Mouse (Mus musculus): ENCODE measurements at regions not wholly inside any gene's neighbourhood (a gene's known extent, or its start where the extent isn't known, plus 50 kb on each side); places are given as distances from the start of the nearest gene placed in this dataset.
"Not testable (repeated sequence)": the region's sequence is repeated elsewhere in the genome, so short reads cannot be mapped to it uniquely, and the experiment has no call there.

GRCm38 (mm10) chrX:135112109-135112508 lies 65.3 kb downstream of the Gm15023 start:
- 37% methylated on average over 6 of the region's 7 CpGs for WGBS
- H3K4me1 ChIP-seq (ENCODE audit: insufficient read depth); H3K27me3 ChIP-seq (ENCODE audit: insufficient read depth, low read length); H3K4me2 ChIP-seq (ENCODE audit: low read depth); H3K27ac ChIP-seq (ENCODE audit: low read depth, low read length); DNase-seq; H3K36me3 ChIP-seq (ENCODE audit: insufficient read depth); ATAC-seq; H3K9me3 ChIP-seq (ENCODE audit: low read length); H3K4me3 ChIP-seq (ENCODE audit: low read depth, low read length); H3K9ac ChIP-seq: not testable (repeated sequence)
- peak; percentile 27 for TF ChIP-seq CTCF (IDR thresholded peaks at IDR 0.05; ENCODE audit: low read depth)

GRCm38 (mm10) chrX:135110866-135111265 lies 66.6 kb downstream of the Gm15023 start:
- WGBS: 27% methylated on average over 4 of the region's 4 CpGs
- peak; percentile 70 for TF ChIP-seq CTCF (IDR thresholded peaks at IDR 0.05; ENCODE audit: low read depth)
- not testable (repeated sequence) for ATAC-seq; H3K4me2 ChIP-seq (ENCODE audit: low read depth); H3K4me1 ChIP-seq (ENCODE audit: insufficient read depth); H3K27me3 ChIP-seq (ENCODE audit: insufficient read depth, low read length); H3K9me3 ChIP-seq (ENCODE audit: low read length); H3K27ac ChIP-seq (ENCODE audit: low read depth, low read length); H3K36me3 ChIP-seq (ENCODE audit: insufficient read depth); H3K9ac ChIP-seq; H3K4me3 ChIP-seq (ENCODE audit: low read depth, low read length)
- DNase-seq: peak; percentile 71

GRCm38 (mm10) chrX:135101594-135101993 lies 75.8 kb downstream of the Gm15023 start:
- DNase-seq: peak; percentile 44
- no peak overlapping the region for H3K4me3 ChIP-seq (ENCODE audit: low read depth, low read length)
- H3K27ac ChIP-seq (ENCODE audit: low read depth, low read length): no peak overlapping the region
- no peaks in the 10 kb centered on the region for H3K36me3 ChIP-seq (ENCODE audit: insufficient read depth)
- H3K27me3 ChIP-seq (ENCODE audit: insufficient read depth, low read length): no peaks in the 10 kb centered on the region
- WGBS: 31% methylated on average over 3 of the region's 3 CpGs
- H3K9ac ChIP-seq: no peak overlapping the region
- no peak for TF ChIP-seq CTCF (IDR thresholded peaks at IDR 0.05; ENCODE audit: low read depth)
- H3K4me1 ChIP-seq (ENCODE audit: insufficient read depth): no peaks in the 10 kb centered on the region
- no peaks in the 10 kb centered on the region for H3K9me3 ChIP-seq (ENCODE audit: low read length)
- ATAC-seq: peak; percentile 77
- H3K4me2 ChIP-seq (ENCODE audit: low read depth): no peak overlapping the region

- Histone ChIP-seq H3K4me3 (ENCODE audit: low read depth, low read length) (no peak overlapping the region), H3K36me3 (ENCODE audit: insufficient read depth) (no peaks in the 10 kb centered on the region), H3K9me3 (ENCODE audit: low read length) (no peaks in the 10 kb centered on the region), H3K4me2 (ENCODE audit: low read depth) (no peak overlapping the region), H3K27me3 (ENCODE audit: insufficient read depth, low read length) (no peaks in the 10 kb centered on the region), H3K27ac (ENCODE audit: low read depth, low read length) (no peak overlapping the region), H3K9ac (no peak overlapping the region), H3K4me1 (ENCODE audit: insufficient read depth) (no peaks in the 10 kb centered on the region)
- no peak for TF ChIP-seq CTCF (IDR thresholded peaks at IDR 0.05; ENCODE audit: low read depth)
- ATAC-seq: no peak
- DNase-seq: no peak
Measured at GRCm38 (mm10) chrX:135098101-135098500, 79.3 kb downstream of the Gm15023 start.

- Histone ChIP-seq H3K4me1 (ENCODE audit: insufficient read depth) (no peaks in the 10 kb centered on the region), H3K4me3 (ENCODE audit: low read depth, low read length) (no peak overlapping the region), H3K27me3 (ENCODE audit: insufficient read depth, low read length) (no peaks in the 10 kb centered on the region), H3K4me2 (ENCODE audit: low read depth) (no peak overlapping the region), H3K9ac (no peak overlapping the region), H3K9me3 (ENCODE audit: low read length) (no peaks in the 10 kb centered on the region), H3K36me3 (ENCODE audit: insufficient read depth) (no peaks in the 10 kb centered on the region), H3K27ac (ENCODE audit: low read depth, low read length) (no peak overlapping the region)
- 65% methylated on average over 3 of the region's 3 CpGs for WGBS
- DNase-seq (no peak), ATAC-seq (no peak)
- no peak for TF ChIP-seq CTCF (IDR thresholded peaks at IDR 0.05; ENCODE audit: low read depth)
Measured at GRCm38 (mm10) chrX:135096206-135096605, 81.2 kb downstream of the Gm15023 start.

- ATAC-seq: peak; percentile 78
- not testable (repeated sequence) for H3K4me1 ChIP-seq (ENCODE audit: insufficient read depth); H3K4me3 ChIP-seq (ENCODE audit: low read depth, low read length)
Measured at GRCm38 (mm10) chrX:135091074-135091473, 82.1 kb upstream of the Zmat1 start.

GRCm38 (mm10) chrX:135087068-135087579 lies 78.1 kb upstream of the Zmat1 start:
- not testable (repeated sequence) for H3K9me3 ChIP-seq (ENCODE audit: low read length); H3K36me3 ChIP-seq (ENCODE audit: insufficient read depth); H3K9ac ChIP-seq; DNase-seq; H3K4me1 ChIP-seq (ENCODE audit: insufficient read depth); H3K4me3 ChIP-seq (ENCODE audit: low read depth, low read length); H3K4me2 ChIP-seq (ENCODE audit: low read depth); ATAC-seq; H3K27ac ChIP-seq (ENCODE audit: low read depth, low read length); H3K27me3 ChIP-seq (ENCODE audit: insufficient read depth, low read length)
- 36% methylated on average over 7 of the region's 7 CpGs for WGBS

More at GRCm38 (mm10) chrX:135091074-135091473, 82.1 kb upstream of the Zmat1 start:
- H3K27me3 ChIP-seq (ENCODE audit: insufficient read depth, low read length); H3K9ac ChIP-seq; H3K36me3 ChIP-seq (ENCODE audit: insufficient read depth); H3K27ac ChIP-seq (ENCODE audit: low read depth, low read length); H3K4me2 ChIP-seq (ENCODE audit: low read depth); H3K9me3 ChIP-seq (ENCODE audit: low read length): not testable (repeated sequence)
- peak; percentile 76 for TF ChIP-seq CTCF (IDR thresholded peaks at IDR 0.05; ENCODE audit: low read depth)
- peak; percentile 53 for DNase-seq
- WGBS: 14% methylated on average over 2 of the region's 3 CpGs

- H3K9me3 ChIP-seq (ENCODE audit: low read length); DNase-seq; ATAC-seq; H3K27me3 ChIP-seq (ENCODE audit: insufficient read depth, low read length); H3K27ac ChIP-seq (ENCODE audit: low read depth, low read length); H3K4me1 ChIP-seq (ENCODE audit: insufficient read depth); H3K9ac ChIP-seq; H3K4me3 ChIP-seq (ENCODE audit: low read depth, low read length); H3K36me3 ChIP-seq (ENCODE audit: insufficient read depth); H3K4me2 ChIP-seq (ENCODE audit: low read depth): not testable (repeated sequence)
- WGBS: 36% methylated on average over 5 of the region's 9 CpGs
Measured at GRCm38 (mm10) chrX:135086564-135086963, 77.6 kb upstream of the Zmat1 start.

GRCm38 (mm10) chrX:135085770-135086553 lies 77.0 kb upstream of the Zmat1 start:
- ATAC-seq: not testable (repeated sequence)
- 79% methylated on average over 14 of the region's 14 CpGs for WGBS

More at GRCm38 (mm10) chrX:135085770-135086553, 77.0 kb upstream of the Zmat1 start:
- DNase-seq; H3K4me1 ChIP-seq (ENCODE audit: insufficient read depth); H3K27ac ChIP-seq (ENCODE audit: low read depth, low read length); H3K27me3 ChIP-seq (ENCODE audit: insufficient read depth, low read length); H3K4me3 ChIP-seq (ENCODE audit: low read depth, low read length); H3K9me3 ChIP-seq (ENCODE audit: low read length); H3K36me3 ChIP-seq (ENCODE audit: insufficient read depth); H3K9ac ChIP-seq; H3K4me2 ChIP-seq (ENCODE audit: low read depth): not testable (repeated sequence)

All from forebrain, postnatal 0 days (tissue).